Mouse (Mus musculus): ENCODE data around the gene Plac1.
"Not testable (repeated sequence)": the region's sequence is repeated elsewhere in the genome, so short reads cannot be mapped to it uniquely, and the experiment has no call there.

Plac1 gene

DNA sequence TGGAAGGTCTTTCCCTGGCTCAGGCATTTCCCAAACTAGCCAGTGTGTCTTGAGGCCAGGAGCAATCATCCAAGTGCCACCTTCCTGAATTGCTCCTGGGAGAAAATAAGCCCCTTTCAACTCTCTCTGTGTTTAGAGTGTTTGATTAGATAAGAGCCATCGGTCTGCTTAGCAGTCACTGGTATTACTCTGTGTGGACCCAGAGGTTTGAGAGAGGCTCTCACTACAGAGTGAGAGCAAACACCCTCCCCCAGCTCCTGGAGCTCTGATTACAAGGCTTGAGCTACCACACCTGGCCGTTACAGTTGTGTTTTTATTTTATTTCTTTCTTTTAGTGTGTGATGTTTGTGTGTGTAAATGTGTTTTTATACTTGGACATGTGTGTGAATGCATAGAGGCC lies 193.0 kb downstream of the Plac1 start:
- DNase-seq (ENCODE audit: low spot score in 2 of 2): no peak

DNA sequence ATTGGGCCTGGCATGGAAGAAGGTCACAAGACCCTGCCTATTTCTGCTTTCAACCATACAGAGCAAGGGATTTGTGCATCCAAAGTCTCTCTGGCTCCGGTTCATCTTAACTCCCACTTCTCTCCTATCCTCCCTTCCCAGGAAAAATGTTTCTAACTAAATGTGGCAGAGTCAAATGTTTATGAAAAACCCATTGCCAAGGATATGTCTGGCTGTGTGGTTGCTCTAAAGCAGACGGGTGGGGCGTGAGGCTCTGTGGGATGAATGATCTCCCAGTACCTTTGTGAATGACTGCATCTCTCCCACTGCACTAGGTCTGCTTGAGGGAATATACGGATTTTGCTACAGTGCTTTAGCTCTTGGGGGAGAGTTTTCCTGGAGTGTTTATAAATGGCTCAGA lies 193.9 kb downstream of the Plac1 start:
- DNase-seq (ENCODE audit: low spot score in 2 of 2): no peak

DNA sequence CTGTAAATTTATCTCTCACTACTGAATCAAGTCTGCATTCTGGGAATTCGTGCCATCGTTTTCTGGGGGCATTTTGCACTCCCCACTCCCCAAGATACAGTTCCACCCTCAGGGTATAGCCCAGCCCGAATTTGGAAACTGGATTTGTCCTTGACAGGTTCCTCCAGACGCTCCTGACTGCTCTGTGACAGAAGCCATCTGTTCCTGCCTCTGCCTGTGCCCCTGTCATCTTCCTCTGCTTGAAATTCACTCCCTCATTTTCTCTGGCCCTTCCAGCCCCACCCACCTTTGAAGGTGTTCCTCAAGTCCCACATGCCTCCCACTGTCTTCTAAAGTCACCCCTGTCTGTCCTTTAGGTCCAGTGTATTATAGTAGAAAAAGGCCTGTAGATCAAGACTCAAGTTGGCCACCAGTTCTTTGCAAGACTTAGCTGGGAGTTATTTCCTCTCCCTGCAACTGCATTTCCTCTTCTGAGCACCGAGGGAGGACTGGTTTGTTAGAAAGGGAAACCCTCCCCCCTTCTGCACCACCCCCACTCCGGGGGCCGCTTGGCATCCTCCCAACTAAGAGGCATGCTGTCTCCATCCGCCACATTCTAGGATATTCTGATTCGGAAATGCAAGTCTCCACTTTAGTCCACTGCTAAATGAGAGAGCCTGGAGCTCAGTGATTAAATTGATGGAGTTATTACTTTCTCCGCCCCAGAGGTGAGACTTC lies 194.6 kb downstream of the Plac1 start:
- no peak for DNase-seq (ENCODE audit: low spot score in 2 of 2)

DNA sequence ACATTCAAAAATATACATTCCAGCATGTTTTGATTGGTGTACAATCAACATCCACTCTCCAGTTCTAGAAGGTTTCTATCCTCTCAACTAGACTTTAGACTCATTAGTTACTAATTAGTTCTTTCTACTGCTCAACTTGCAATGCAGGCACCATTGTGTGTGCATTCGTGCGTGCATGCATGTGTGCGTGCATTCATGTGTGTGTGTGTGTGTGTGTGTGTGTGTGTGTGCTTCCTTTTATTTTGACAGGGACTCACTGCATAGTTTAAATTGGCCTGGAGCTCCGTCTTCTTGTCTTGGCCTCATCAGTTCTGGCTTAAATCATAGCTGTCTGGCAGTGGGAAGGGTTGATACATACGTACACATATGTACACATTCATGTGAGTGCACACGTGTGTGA lies 198.9 kb downstream of the Plac1 start:
- no peak for DNase-seq (ENCODE audit: low spot score in 2 of 2)

DNA sequence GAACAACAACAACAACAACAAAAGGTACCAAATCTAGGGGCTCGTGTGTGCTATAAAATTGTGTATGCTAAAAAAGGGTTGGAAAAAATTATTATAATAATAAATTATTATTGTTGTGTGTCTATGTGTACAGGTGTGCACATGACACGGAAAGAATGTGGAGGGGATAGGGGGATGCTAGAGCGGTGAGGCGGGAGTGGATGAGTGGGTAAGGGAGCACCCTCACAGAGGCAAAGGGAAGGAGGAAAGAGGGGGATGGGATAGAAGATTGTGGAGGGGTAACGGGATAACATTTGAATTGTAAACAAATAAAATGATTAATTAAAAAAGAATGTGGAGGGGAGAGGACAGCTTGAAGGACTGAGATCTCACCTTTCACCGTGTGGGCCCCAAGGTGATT lies 199.8 kb downstream of the Plac1 start:
- DNase-seq (ENCODE audit: low spot score in 2 of 2): no peak

DNA sequence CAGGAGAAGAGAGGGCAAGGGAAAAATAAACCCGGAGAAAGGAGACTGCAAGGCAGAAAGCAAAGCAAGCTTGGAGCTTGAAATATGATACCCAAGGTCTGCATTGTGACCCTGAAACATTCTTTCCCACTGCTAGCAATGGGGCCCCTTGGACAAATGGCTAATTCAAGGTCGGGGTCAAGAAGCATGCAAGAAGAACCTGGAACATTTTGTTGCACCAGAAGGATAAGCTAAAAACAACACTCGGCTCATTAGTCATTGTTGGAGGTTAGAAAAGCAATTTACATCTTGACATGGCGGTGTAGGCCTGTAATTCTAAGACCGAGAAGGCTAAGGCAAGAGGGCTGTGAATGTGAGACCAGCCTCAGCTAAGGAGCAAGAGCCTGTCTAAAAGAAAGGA lies 200.3 kb downstream of the Plac1 start:
- DNase-seq (ENCODE audit: low spot score in 2 of 2): no peak

DNA sequence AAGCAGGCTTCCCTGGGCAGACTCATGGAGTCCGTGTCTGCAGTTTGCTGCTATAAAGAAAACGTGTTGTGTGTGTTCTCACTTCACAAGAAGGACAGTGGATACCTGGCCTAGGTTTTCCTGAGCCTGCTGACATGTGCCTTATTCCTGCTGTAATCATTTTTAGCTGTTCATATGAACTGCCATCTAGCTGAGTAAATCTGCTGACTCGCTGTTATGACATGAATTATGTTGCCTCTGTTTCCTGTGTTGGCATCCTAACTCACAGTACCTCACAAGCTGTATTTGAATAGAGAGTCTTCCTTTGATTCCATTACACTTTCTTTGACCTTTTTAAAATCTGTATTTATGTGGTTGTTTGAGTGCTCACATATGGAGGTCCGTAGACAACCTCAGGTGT lies 201.7 kb downstream of the Plac1 start:
- no peak for DNase-seq (ENCODE audit: low spot score in 2 of 2)

DNA sequence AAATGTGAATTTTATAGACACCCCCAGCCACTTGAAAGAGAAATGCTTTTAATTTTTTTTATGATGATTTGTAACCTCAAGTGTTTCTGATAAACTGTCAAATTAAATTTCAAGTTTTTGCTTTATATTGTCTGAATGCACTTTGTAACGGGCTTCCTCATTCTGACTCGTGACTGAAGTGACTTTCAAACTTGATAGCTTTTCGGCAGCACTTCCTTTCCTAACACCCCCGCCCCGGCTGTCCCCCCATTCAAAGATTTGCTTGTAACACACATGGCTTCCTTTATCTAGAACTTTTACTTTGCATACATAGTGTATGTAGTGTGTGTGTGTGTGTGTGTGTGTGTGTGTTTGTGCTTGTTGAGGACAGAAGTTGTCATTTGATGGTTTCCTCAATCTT lies 210.4 kb downstream of the Plac1 start:
- DNase-seq (ENCODE audit: low spot score in 2 of 2): no peak

DNA sequence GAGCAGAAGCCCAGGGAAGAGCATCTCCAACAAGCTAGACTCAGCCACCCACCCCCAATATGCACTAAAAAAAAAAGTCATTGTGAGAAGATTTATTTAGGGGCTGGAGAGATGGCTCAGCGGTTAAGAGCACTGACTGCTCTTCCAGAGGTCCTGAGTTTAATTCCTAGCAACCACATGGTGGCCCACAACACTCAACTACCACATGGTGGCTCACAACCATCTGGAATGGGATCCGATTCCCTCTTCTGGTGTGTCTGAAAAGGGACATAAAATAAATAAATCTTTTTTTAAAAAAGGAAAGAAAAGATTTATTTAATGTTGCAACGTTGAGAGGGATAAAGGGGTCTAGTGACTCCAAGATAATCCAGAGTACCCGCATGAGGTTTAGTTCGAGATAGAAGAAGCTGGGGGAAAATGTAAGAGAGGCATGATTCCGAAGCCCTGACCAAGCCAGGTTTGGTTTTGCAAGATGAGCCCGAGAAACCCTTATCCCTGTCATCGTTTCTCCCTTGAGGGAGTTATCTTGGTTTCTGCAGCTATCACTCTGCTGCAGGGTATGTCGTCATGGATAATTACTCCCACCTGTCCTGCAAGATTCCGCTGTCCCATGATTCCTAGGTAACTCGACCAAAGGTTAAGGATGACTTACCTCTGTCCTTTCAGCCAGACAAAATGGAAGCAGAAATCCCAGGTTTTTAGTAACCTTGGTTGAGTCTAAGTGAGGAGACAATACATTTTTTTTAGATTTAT lies 214.3 kb downstream of the Plac1 start:
- DNase-seq (ENCODE audit: low spot score in 2 of 2): no peak

DNA sequence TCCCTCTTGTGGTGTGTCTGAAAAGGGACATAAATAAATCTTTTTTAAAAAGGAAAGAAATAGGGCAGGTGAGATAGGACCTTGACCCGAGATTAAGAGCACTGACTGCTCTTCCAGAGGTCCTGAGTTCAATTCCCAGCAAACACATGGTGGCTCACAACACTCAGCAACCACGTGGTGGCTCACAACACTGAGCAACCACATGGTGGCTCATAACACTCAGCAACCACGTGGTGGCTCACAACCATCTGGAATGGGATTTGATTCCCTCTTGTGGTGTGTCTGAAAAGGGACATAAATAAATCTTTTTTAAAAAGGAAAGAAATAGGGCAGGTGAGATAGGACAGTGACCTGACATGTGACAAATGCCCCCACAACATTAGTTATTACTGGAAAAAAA lies 215.6 kb downstream of the Plac1 start:
- DNase-seq (ENCODE audit: low spot score in 2 of 2): not testable (repeated sequence)

DNA sequence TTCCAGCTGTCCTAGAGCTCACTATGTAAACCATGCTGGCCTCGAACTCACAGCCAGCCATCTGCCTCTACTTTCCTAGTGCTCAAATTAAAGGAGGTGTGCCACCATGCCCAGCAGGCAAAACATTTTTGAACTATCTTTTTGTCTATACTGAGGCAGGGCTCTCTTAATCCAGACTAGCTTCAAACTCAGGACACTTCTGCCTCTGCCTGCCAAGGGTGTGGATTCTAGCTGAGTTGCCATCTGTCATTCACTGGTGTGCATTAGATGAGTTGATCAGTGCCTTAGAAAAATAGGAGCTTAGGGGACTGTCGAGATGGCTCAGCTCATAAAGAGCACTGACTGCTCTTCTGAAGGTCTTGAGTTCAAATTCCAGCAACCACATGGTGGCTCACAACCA lies 216.9 kb downstream of the Plac1 start:
- no peak for DNase-seq (ENCODE audit: low spot score in 2 of 2)

Data from left cerebral cortex, adult 9 months (tissue).